Mouse (Mus musculus): ENCODE measurements around the gene Esyt2.

Gene Esyt2

DNA sequence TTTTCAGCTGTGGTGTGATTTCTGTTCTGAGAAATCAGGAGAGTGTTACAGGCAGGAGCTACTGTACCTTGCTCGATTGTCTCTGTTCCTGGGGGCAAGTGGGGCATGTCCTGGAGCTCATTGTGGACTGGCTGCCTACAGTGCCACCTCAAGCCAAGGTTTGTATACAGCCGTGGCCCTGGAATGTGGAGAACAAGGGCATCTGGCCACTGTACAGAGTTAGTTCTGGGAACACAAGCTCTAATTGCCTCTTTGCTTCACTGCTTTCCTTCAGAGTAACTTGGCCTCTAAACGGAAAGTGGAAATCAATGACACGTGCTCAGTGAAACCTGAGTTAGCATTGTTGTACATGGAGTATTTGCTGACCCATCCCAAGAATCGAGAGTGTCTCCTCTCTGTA is 157.6 kb downstream of the Esyt2 start:
- no peak for DNase-seq (ENCODE audit: low spot score in 2 of 2)
